Mouse (Mus musculus) inflammation-experienced regulatory T-cells, adult 6 months (primary cell): ENCODE measurements around the gene Iqcf3. TPM values are rescaled to one million over a fixed set of nuclear protein-coding genes. Genes with fewer than 3 reads are reported as not detected.
"Not testable (repeated sequence)": the region's sequence is repeated elsewhere in the genome, so short reads cannot be mapped to it uniquely, and the experiment has no call there.

Source experiments
- ATAC-seq: one replicate; pipeline ENCODE4 v1.8.0; 2017
- polyA plus RNA-seq, 3 experiments: library from polyadenylated mRNA; unstranded; fragments of 100-300 nt; shearing (Covaris generic); gene quantifications; one replicate each; pipeline ENCODE4 v1.2.1; 2017

Gene Iqcf3
- polyA plus RNA-seq, 3 experiments from 2014 or later: not detected

- ATAC-seq: no peak
Observed at GRCm38 (mm10) chr9:106504246-106504645, 57.2 kb downstream of the Iqcf3 start.

GRCm38 (mm10) chr9:106501846-106502245 lies 59.6 kb downstream of the Iqcf3 start:
- ATAC-seq: no peak

GRCm38 (mm10) chr9:106499667-106500066 lies 61.8 kb downstream of the Iqcf3 start, which contains the start of gene Iqcf1:
Iqcf1 (plus strand) TSS chr9:106499967.
- ATAC-seq: no peak

- not testable (repeated sequence) for ATAC-seq
Observed at GRCm38 (mm10) chr9:106487602-106488001, 73.8 kb downstream of the Iqcf3 start.

GRCm38 (mm10) chr9:106485076-106485475 lies 76.4 kb downstream of the Iqcf3 start:
- no peak for ATAC-seq

GRCm38 (mm10) chr9:106483606-106484005 lies 77.8 kb downstream of the Iqcf3 start:
- ATAC-seq: no peak

- ATAC-seq: no peak
Observed at GRCm38 (mm10) chr9:106483136-106483535, 78.3 kb downstream of the Iqcf3 start.

GRCm38 (mm10) chr9:106482578-106483115 lies 78.8 kb downstream of the Iqcf3 start:
- ATAC-seq: no peak

GRCm38 (mm10) chr9:106481676-106482075 lies 79.8 kb downstream of the Iqcf3 start:
- no peak for ATAC-seq

GRCm38 (mm10) chr9:106481075-106481474 lies 80.4 kb downstream of the Iqcf3 start:
- ATAC-seq: no peak

- ATAC-seq: no peak
Observed at GRCm38 (mm10) chr9:106480541-106480940, 80.9 kb downstream of the Iqcf3 start.

GRCm38 (mm10) chr9:106478101-106478500 lies 83.3 kb downstream of the Iqcf3 start:
- ATAC-seq: no peak

- no peak for ATAC-seq
Observed at GRCm38 (mm10) chr9:106477649-106478048, 83.8 kb downstream of the Iqcf3 start.

- peak; percentile 96 for ATAC-seq
Observed at GRCm38 (mm10) chr9:106476924-106477484, 84.4 kb downstream of the Iqcf3 start, which contains the start of gene Parp3. Parp3 (minus strand) TSS chr9:106476949.

GRCm38 (mm10) chr9:106476002-106476923 lies 85.2 kb downstream of the Iqcf3 start:
- peak; percentile 21 for ATAC-seq

- no peak for ATAC-seq
Observed at GRCm38 (mm10) chr9:106475663-106476001, 85.8 kb downstream of the Iqcf3 start, which contains the start of gene Rrp9. Rrp9 (plus strand) TSS chr9:106475963.

GRCm38 (mm10) chr9:106475046-106475445 lies 86.4 kb downstream of the Iqcf3 start:
- ATAC-seq: no peak

GRCm38 (mm10) chr9:106474456-106474855 lies 87.0 kb downstream of the Iqcf3 start:
- ATAC-seq: no peak

- no peak for ATAC-seq
Observed at GRCm38 (mm10) chr9:106473753-106474105, 87.7 kb downstream of the Iqcf3 start.

GRCm38 (mm10) chr9:106473081-106473752 lies 88.2 kb downstream of the Iqcf3 start:
- ATAC-seq: no peak

- ATAC-seq: no peak
Observed at GRCm38 (mm10) chr9:106472321-106472720, 89.1 kb downstream of the Iqcf3 start.

GRCm38 (mm10) chr9:106471892-106472291 lies 89.5 kb downstream of the Iqcf3 start:
- ATAC-seq: no peak
